Mouse (Mus musculus) embryonic fibroblast, embryonic 13.5 days (primary cell): ENCODE results near the gene Zfp784.

Experiments
- CTCF ChIP-seq: IDR thresholded peaks from 2 replicates; pipeline ENCODE4 v1.5.1; 2011; ENCODE audit warnings: mild to moderate bottlenecking, control low read depth, low read length, moderate library complexity, borderline replicate concordance; ENCODE audit not compliant: insufficient read depth
- POLR2A ChIP-seq: IDR thresholded peaks from 2 replicates; pipeline ENCODE4 v1.6.1; 2011; ENCODE audit warnings: low read depth, mild to moderate bottlenecking, control low read depth, low read length, moderate library complexity

DNA sequence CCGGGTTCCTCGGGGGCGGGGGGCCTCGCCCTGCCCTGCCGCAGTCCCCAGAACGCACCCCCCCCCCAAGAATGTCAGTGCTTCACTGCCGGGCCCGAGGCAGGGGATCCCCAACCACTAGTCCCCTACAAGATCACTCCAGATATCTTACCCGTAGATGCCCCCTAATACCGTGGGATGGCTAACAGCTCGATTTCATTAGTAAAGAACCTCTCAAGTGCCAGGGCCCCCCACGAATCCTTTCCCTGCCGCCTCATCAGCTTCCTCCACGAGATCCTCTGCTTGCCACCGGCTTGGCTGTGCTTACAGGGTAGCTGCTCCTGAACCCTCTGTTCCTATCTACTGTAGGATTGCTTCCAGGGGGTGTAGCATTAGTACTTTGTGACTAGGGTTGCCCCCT, 17.6 kb downstream of the Zfp784 start:
- TF ChIP-seq CTCF (no peak), POLR2A (no peak; the same call in 1 of the 2 replicates)
